Mouse (Mus musculus) brown adipose tissue, adult 24 weeks (tissue): ENCODE measurements around the gene Syt9. TPM values are rescaled to one million over a fixed set of nuclear protein-coding genes. Genes with fewer than 3 reads are reported as not detected.

Source experiments
- H3K27ac ChIP-seq: fragments of 200-500 bp; replicated peaks from 2 replicates; pipeline ENCODE4 v1.5.1; 2012; ENCODE audit warnings: low read depth, mild to moderate bottlenecking, low read length
- H3K4me1 ChIP-seq: fragments of 200-500 bp; 2 replicates; pipeline ENCODE4 v1.6.1; 2012; ENCODE audit warnings: low read length, mixed read lengths; ENCODE audit not compliant: control insufficient read depth, insufficient read depth, insufficient read length
- H3K4me3 ChIP-seq: fragments of 200-500 bp; 2 replicates; pipeline ENCODE4 v1.5.1; 2012; ENCODE audit warnings: low read depth, mild to moderate bottlenecking, low read length, moderate library complexity; ENCODE audit not compliant: insufficient read depth
- polyA plus RNA-seq: library from polyadenylated mRNA; stranded (reverse); fragments of >200 nt; gene quantifications from 2 replicates; pipeline ENCODE4 v1.2.4, GENCODE M21; 2012; ENCODE audit not compliant: missing spikeins, insufficient read depth, insufficient read length

Gene Syt9
- polyA plus RNA-seq, 1 experiment: not detected

GRCm38 (mm10) chr7:107555906-107556305 is 185.4 kb downstream of the Syt9 start:
- H3K4me3 ChIP-seq: no peak overlapping the region
- no peaks in the 10 kb centered on the region for H3K4me1 ChIP-seq
- H3K27ac ChIP-seq: no peak overlapping the region

GRCm38 (mm10) chr7:107560675-107561074 is 190.1 kb downstream of the Syt9 start:
- Histone ChIP-seq H3K27ac (no peak overlapping the region), H3K4me1 (no peaks in the 10 kb centered on the region), H3K4me3 (no peak overlapping the region)

- Histone ChIP-seq H3K4me1 (no peaks in the 10 kb centered on the region), H3K4me3 (no peak overlapping the region), H3K27ac (no peak overlapping the region)
Measured at GRCm38 (mm10) chr7:107561584-107561983, 191.1 kb downstream of the Syt9 start.

- H3K4me1 ChIP-seq: no peaks in the 10 kb centered on the region
- no peak overlapping the region for H3K4me3 ChIP-seq
- H3K27ac ChIP-seq: no peak overlapping the region
Measured at GRCm38 (mm10) chr7:107563727-107564126, 193.2 kb downstream of the Syt9 start.

- Histone ChIP-seq H3K4me3 (peak within 1 kb of the TSS; percentile 51), H3K27ac (peak within 1 kb of the TSS; percentile 18; the same call in 1 of the 2 replicates)
Measured at GRCm38 (mm10) chr7:107567261-107567671, 196.7 kb downstream of the Syt9 start, which contains the start of gene Olfml1. Gene Olfml1 (plus strand): TSS chr7:107567446.

GRCm38 (mm10) chr7:107567674-107568073 is 197.1 kb downstream of the Syt9 start:
- peak overlapping the region; percentile 51 for H3K4me3 ChIP-seq
- peak overlapping the region; percentile 18; the same call in 1 of the 2 replicates for H3K27ac ChIP-seq
- H3K4me1 ChIP-seq: no peaks in the 10 kb centered on the region

More at GRCm38 (mm10) chr7:107567261-107567671, 196.7 kb downstream of the Syt9 start, which contains the start of gene Olfml1:
- no peaks in the 10 kb centered on the region for H3K4me1 ChIP-seq

GRCm38 (mm10) chr7:107568971-107569370 is 198.4 kb downstream of the Syt9 start:
- Histone ChIP-seq H3K4me3 (peak overlapping the region; percentile 26), H3K4me1 (no peaks in the 10 kb centered on the region), H3K27ac (no peak overlapping the region)

GRCm38 (mm10) chr7:107573856-107574255 is 203.3 kb downstream of the Syt9 start:
- Histone ChIP-seq H3K27ac (no peak overlapping the region), H3K4me3 (no peak overlapping the region), H3K4me1 (no peaks in the 10 kb centered on the region)

GRCm38 (mm10) chr7:107574276-107574675 is 203.7 kb downstream of the Syt9 start:
- Histone ChIP-seq H3K4me3 (no peak overlapping the region), H3K4me1 (no peaks in the 10 kb centered on the region), H3K27ac (no peak overlapping the region)

GRCm38 (mm10) chr7:107592641-107593040 is 222.1 kb downstream of the Syt9 start:
- Histone ChIP-seq H3K27ac (no peak overlapping the region), H3K4me3 (no peak overlapping the region), H3K4me1 (no peaks in the 10 kb centered on the region)

- Histone ChIP-seq H3K27ac (no peak overlapping the region), H3K4me1 (no peaks in the 10 kb centered on the region), H3K4me3 (0 out of 2 replicates have a peak overlapping the region, but pooled peaks have one; percentile 65)
Measured at GRCm38 (mm10) chr7:107593904-107594303, 223.4 kb downstream of the Syt9 start.

- Histone ChIP-seq H3K27ac (peak overlapping the region; percentile 45; the same call in 1 of the 2 replicates), H3K4me1 (no peaks in the 10 kb centered on the region), H3K4me3 (peak overlapping the region; percentile 65)
Measured at GRCm38 (mm10) chr7:107594325-107594856, 223.9 kb downstream of the Syt9 start.

- peak within 1 kb of the TSS; percentile 45; the same call in 1 of the 2 replicates for H3K27ac ChIP-seq
- no peaks in the 10 kb centered on the region for H3K4me1 ChIP-seq
- peak within 1 kb of the TSS; percentile 65 for H3K4me3 ChIP-seq
Measured at GRCm38 (mm10) chr7:107594857-107595402, 224.4 kb downstream of the Syt9 start, which contains the start of gene Ppfibp2. Gene Ppfibp2 (plus strand): TSS chr7:107595207.

GRCm38 (mm10) chr7:107595426-107595825 is 224.9 kb downstream of the Syt9 start:
- Histone ChIP-seq H3K4me1 (no peaks in the 10 kb centered on the region), H3K27ac (no peak overlapping the region), H3K4me3 (peak overlapping the region; percentile 65)

- no peak overlapping the region for H3K4me3 ChIP-seq
- H3K27ac ChIP-seq: no peak overlapping the region
- H3K4me1 ChIP-seq: no peaks in the 10 kb centered on the region
Measured at GRCm38 (mm10) chr7:107596753-107597152, 226.2 kb downstream of the Syt9 start.

GRCm38 (mm10) chr7:107597956-107598355 is 227.4 kb downstream of the Syt9 start:
- Histone ChIP-seq H3K4me3 (no peak overlapping the region), H3K4me1 (no peaks in the 10 kb centered on the region), H3K27ac (no peak overlapping the region)
